Mouse (Mus musculus): ENCODE measurements at regions not wholly inside any gene's neighbourhood (a gene's known extent, or its start where the extent isn't known, plus 50 kb on each side); places are given as distances from the start of the nearest gene placed in this dataset.

GRCm38 (mm10) chr13:107461048-107461912 lies 439.4 kb upstream of the Kif2a start:
- DNase-seq = peak; percentile 75

- DNase-seq = no peak
Observed at GRCm38 (mm10) chr13:107458730-107459129, 436.8 kb upstream of the Kif2a start.

GRCm38 (mm10) chr13:107457270-107457669 lies 435.3 kb upstream of the Kif2a start:
- no peak for DNase-seq

GRCm38 (mm10) chr13:107456394-107456793 lies 434.5 kb upstream of the Kif2a start:
- DNase-seq = no peak

GRCm38 (mm10) chr13:107449598-107450179 lies 427.8 kb upstream of the Kif2a start:
- peak; percentile 62 for DNase-seq

- no peak for DNase-seq
Observed at GRCm38 (mm10) chr13:107447813-107448212, 425.9 kb upstream of the Kif2a start.

- DNase-seq = no peak
Observed at GRCm38 (mm10) chr13:107419363-107420155, 397.6 kb upstream of the Kif2a start.

- DNase-seq = no peak
Observed at GRCm38 (mm10) chr13:107410267-107410666, 388.3 kb upstream of the Kif2a start.

GRCm38 (mm10) chr13:107407674-107408026 lies 385.7 kb upstream of the Kif2a start:
- DNase-seq = no peak

- DNase-seq = no peak
Observed at GRCm38 (mm10) chr13:107406977-107407673, 385.2 kb upstream of the Kif2a start.

- no peak for DNase-seq
Observed at GRCm38 (mm10) chr13:107398621-107399363, 376.9 kb upstream of the Kif2a start.

- DNase-seq = peak; percentile 27
Observed at GRCm38 (mm10) chr13:107396036-107396435, 374.1 kb upstream of the Kif2a start.

- peak; percentile 6 for DNase-seq
Observed at GRCm38 (mm10) chr13:107394451-107394850, 372.5 kb upstream of the Kif2a start.

GRCm38 (mm10) chr13:107389535-107390150 lies 367.7 kb upstream of the Kif2a start:
- no peak for DNase-seq

- DNase-seq = no peak
Observed at GRCm38 (mm10) chr13:107389074-107389473, 367.1 kb upstream of the Kif2a start.

- DNase-seq = no peak
Observed at GRCm38 (mm10) chr13:107378076-107378475, 356.1 kb upstream of the Kif2a start.

GRCm38 (mm10) chr13:107372666-107373065 lies 350.7 kb upstream of the Kif2a start:
- no peak for DNase-seq

- DNase-seq = peak; percentile 17
Observed at GRCm38 (mm10) chr13:107371616-107372582, 350.0 kb upstream of the Kif2a start.

- DNase-seq = no peak
Observed at GRCm38 (mm10) chr13:107367639-107368038, 345.7 kb upstream of the Kif2a start.

- no peak for DNase-seq
Observed at GRCm38 (mm10) chr13:107365766-107366165, 343.8 kb upstream of the Kif2a start.
